Mouse (Mus musculus) urinary bladder, postnatal 4 days (tissue): ENCODE measurements around the gene Upk2.

Experiments used
- DNase-seq, 2 experiments: peaks; one replicate each; pipeline ENCODE4 v3.0.0; 2021 to 2022; ENCODE audit warnings: low spot score in 2 of 2

The Upk2 gene

GRCm38 (mm10) chr9:44488855-44489381 lies 34.1 kb upstream of the Upk2 start:
- peak in 1 of 2 experiments; percentile 78 for DNase-seq

GRCm38 (mm10) chr9:44488416-44488815 lies 33.6 kb upstream of the Upk2 start:
- no peak for DNase-seq

GRCm38 (mm10) chr9:44487441-44487840 lies 32.7 kb upstream of the Upk2 start:
- peak in 1 of 2 experiments; percentile 77 for DNase-seq

GRCm38 (mm10) chr9:44486741-44487421 lies 32.1 kb upstream of the Upk2 start:
- no peak for DNase-seq

- no peak for DNase-seq
Observed at GRCm38 (mm10) chr9:44486335-44486734, 31.6 kb upstream of the Upk2 start.

- DNase-seq: no peak
Observed at GRCm38 (mm10) chr9:44485516-44486161, 30.9 kb upstream of the Upk2 start.

GRCm38 (mm10) chr9:44485105-44485515 lies 30.3 kb upstream of the Upk2 start:
- no peak for DNase-seq

GRCm38 (mm10) chr9:44484311-44485104 lies 29.7 kb upstream of the Upk2 start:
- no peak for DNase-seq

- DNase-seq: no peak
Observed at GRCm38 (mm10) chr9:44483510-44484044, 28.8 kb upstream of the Upk2 start.

- DNase-seq: no peak
Observed at GRCm38 (mm10) chr9:44483041-44483509, 28.3 kb upstream of the Upk2 start.

GRCm38 (mm10) chr9:44482552-44482951 lies 27.8 kb upstream of the Upk2 start, which contains the start of gene Bcl9l:
Bcl9l (plus strand) TSS chr9:44482825.
- peak; percentile 94 to 96 for DNase-seq

- no peak for DNase-seq
Observed at GRCm38 (mm10) chr9:44482112-44482511, 27.3 kb upstream of the Upk2 start.

- DNase-seq: peak; percentile 82 to 88
Observed at GRCm38 (mm10) chr9:44479628-44480428, 25.1 kb upstream of the Upk2 start.

- peak; percentile 82 to 86 for DNase-seq
Observed at GRCm38 (mm10) chr9:44478959-44479605, 24.3 kb upstream of the Upk2 start.

GRCm38 (mm10) chr9:44478229-44478921 lies 23.6 kb upstream of the Upk2 start:
- DNase-seq: peak; percentile 72 to 80

GRCm38 (mm10) chr9:44477339-44478228 lies 22.8 kb upstream of the Upk2 start:
- DNase-seq: no peak

GRCm38 (mm10) chr9:44475936-44476335 lies 21.2 kb upstream of the Upk2 start:
- no peak for DNase-seq

- DNase-seq: no peak
Observed at GRCm38 (mm10) chr9:44474327-44474726, 19.6 kb upstream of the Upk2 start.

- DNase-seq: no peak
Observed at GRCm38 (mm10) chr9:44473184-44473583, 18.4 kb upstream of the Upk2 start.
